Mouse (Mus musculus) heart, embryonic 13.5 days (tissue): ENCODE data around the gene Gm8005. TPM values are rescaled to one million over a fixed set of nuclear protein-coding genes. Genes with fewer than 3 reads are reported as not detected.
"Not testable (repeated sequence)": the region's sequence is repeated elsewhere in the genome, so short reads cannot be mapped to it uniquely, and the experiment has no call there.

Experiments
- ATAC-seq: fragments of 200-750 bp; cut with Nextera tagmentation; 2 replicates; pipeline ENCODE4 v1.8.0; 2017; ENCODE audit warnings: moderate TSS enrichment; ENCODE audit not compliant: insufficient number of reproducible peaks, low FRiP score, low TSS enrichment; ENCODE audit errors: extremely low read depth
- H3K27ac ChIP-seq: fragments of 300-500 bp; sonication (generic); replicated peaks from 2 replicates; pipeline ENCODE4 v1.5.1; 2015; ENCODE audit warnings: moderate library complexity, mild to moderate bottlenecking, inconsistent platforms
- H3K27me3 ChIP-seq: fragments of 300-500 bp; sonication (generic); replicated peaks from 2 replicates; pipeline ENCODE4 v1.6.1; 2015; ENCODE audit warnings: mild to moderate bottlenecking, inconsistent platforms
- H3K36me3 ChIP-seq: fragments of 300-500 bp; sonication (generic); 2 replicates; pipeline ENCODE4 v1.6.1; 2015; ENCODE audit warnings: mild to moderate bottlenecking, inconsistent platforms
- H3K4me1 ChIP-seq: fragments of 300-500 bp; sonication (generic); 2 replicates; pipeline ENCODE4 v1.6.1; 2015; ENCODE audit warnings: inconsistent platforms
- H3K4me2 ChIP-seq: fragments of 300-500 bp; sonication (generic); 2 replicates; pipeline ENCODE4 v1.6.1; 2015; ENCODE audit warnings: inconsistent platforms, mild to moderate bottlenecking, moderate library complexity
- H3K4me3 ChIP-seq: fragments of 300-500 bp; sonication (generic); 2 replicates; pipeline ENCODE4 v1.5.1; 2015; ENCODE audit warnings: moderate library complexity, mild to moderate bottlenecking, inconsistent platforms
- H3K9ac ChIP-seq: fragments of 300-500 bp; sonication (generic); 2 replicates; pipeline ENCODE4 v1.6.1; 2015; ENCODE audit warnings: inconsistent platforms, mild to moderate bottlenecking, moderate library complexity
- H3K9me3 ChIP-seq: fragments of 300-500 bp; sonication (generic); 2 replicates; pipeline ENCODE4 v1.6.1; 2016; ENCODE audit warnings: inconsistent platforms
- WGBS: fragments of 180-500 bp; shearing (Covaris S2); methylation state at CpG from one replicate; pipeline ENCODE4 v1.1.7; 2015; ENCODE audit warnings: mixed read lengths; 5-methylcytosine and 5-hydroxymethylcytosine counted together
- polyA plus RNA-seq: library from polyadenylated mRNA; unstranded; fragments of >200 nt; fragmentation: Nextera tagmentation; extraction: Ambion mirVana; gene quantifications from 2 replicates; pipeline ENCODE4 v1.2.1, GENCODE M21; 2015

Gene Gm8005
- not detected in 2 replicates for polyA plus RNA-seq

DNA sequence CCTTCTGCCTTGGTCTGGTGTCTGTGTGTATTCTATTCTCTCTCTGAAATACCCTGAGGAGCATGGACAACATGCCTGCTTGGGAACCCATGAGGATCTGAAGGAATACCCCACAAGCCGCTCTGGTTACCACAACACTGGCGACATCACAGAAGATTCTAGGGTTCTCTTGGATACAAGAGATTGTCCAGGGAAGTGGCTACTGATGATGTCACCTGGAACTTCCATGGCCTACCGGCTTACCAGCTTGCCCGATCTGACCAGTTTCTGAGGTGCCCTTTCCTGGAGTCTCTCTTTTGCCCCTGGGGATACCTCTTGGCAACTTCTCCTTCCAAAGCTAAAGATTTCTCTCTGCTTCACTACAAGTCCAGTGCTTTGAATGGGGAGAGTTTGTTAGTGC lies at the start of gene Gm8005:
Gene Gm8005 (minus strand): TSS at position 101 of the 400 bp plus-strand sequence.
- not testable (repeated sequence) for H3K9me3 ChIP-seq, H3K9ac ChIP-seq, H3K4me1 ChIP-seq, H3K4me3 ChIP-seq, ATAC-seq, H3K27ac ChIP-seq, H3K36me3 ChIP-seq, H3K27me3 ChIP-seq, H3K4me2 ChIP-seq
- 88% methylated on average over 2 of the region's 4 CpGs for WGBS

DNA sequence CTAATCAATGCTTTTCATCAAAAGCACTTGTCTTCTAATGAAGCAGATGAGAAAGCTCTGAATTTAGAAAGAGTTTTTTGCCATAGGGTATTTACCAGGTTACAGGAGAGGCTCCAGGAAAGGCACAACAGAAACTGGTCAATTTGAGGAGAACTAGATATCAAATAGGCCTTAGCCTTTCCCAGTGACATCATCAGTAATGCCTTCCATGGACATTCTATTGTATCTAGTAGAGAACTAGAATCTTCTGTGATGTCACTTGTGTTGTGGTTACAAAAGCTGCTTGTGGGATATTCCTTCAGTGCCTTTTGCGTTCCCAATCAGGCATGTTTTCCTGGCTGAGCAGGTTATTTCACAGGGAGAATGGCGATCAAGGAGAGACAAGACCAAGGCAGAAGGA lies 24.1 kb upstream of the Gm8005 start, which contains the start of gene Gm8011:
Gene Gm8011 (plus strand): TSS at position 301 of the 400 bp plus-strand sequence.
- H3K9ac ChIP-seq, ATAC-seq, H3K4me2 ChIP-seq, H3K27ac ChIP-seq, H3K36me3 ChIP-seq, H3K9me3 ChIP-seq, H3K27me3 ChIP-seq, H3K4me3 ChIP-seq, H3K4me1 ChIP-seq: not testable (repeated sequence)
- 40% methylated on average over 2 of the region's 2 CpGs for WGBS

Other genes starting within 250 kb of the Gm8005 start
- gene Gm3573, start 248.9 kb downstream of the Gm8005 start, polyA plus RNA-seq = not detected in 2 replicates
- not detected in 2 replicates for gene Gm17026, start 179.6 kb downstream of the Gm8005 start, polyA plus RNA-seq
- gene Gm9611, start 142.3 kb downstream of the Gm8005 start, polyA plus RNA-seq = not detected in 2 replicates
- not detected in 2 replicates for gene Gm7995, start 129.5 kb downstream of the Gm8005 start, polyA plus RNA-seq
- not detected in 2 replicates for gene Gm8011, start 24.2 kb upstream of the Gm8005 start, polyA plus RNA-seq
- not detected in 2 replicates for gene Gm8020, start 62.7 kb upstream of the Gm8005 start, polyA plus RNA-seq
- not detected in 2 replicates for gene Gm8024, start 84.6 kb upstream of the Gm8005 start, polyA plus RNA-seq
- gene Gm17124, start 160.2 kb upstream of the Gm8005 start, polyA plus RNA-seq = not detected in 2 replicates
- gene Gm3633, start 202.2 kb upstream of the Gm8005 start, polyA plus RNA-seq = not detected in 2 replicates
- gene Gm10378, start 216.3 kb upstream of the Gm8005 start, polyA plus RNA-seq = not detected in 2 replicates